Mouse (Mus musculus) intestine, postnatal 0 days (tissue): Measurements from ENCODE around the gene Ints4. TPM values are rescaled to one million over a fixed set of nuclear protein-coding genes. Genes with fewer than 3 reads are reported as not detected.

Experiments
- ATAC-seq: fragments of 200-750 bp; cut with Nextera tagmentation; 2 replicates; pipeline ENCODE4 v1.8.0; 2017; ENCODE audit warnings: mild to moderate bottlenecking, moderate TSS enrichment, moderate library complexity
- H3K27ac ChIP-seq: fragments of 300-500 bp; sonication (generic); 2 replicates; pipeline ENCODE4 v1.5.1; 2014; ENCODE audit warnings: mild to moderate bottlenecking, low read depth, low read length, moderate library complexity
- H3K27me3 ChIP-seq: fragments of 300-500 bp; sonication (generic); replicated peaks from 2 replicates; pipeline ENCODE4 v1.6.1; 2014; ENCODE audit warnings: low read length, mixed read lengths; ENCODE audit not compliant: control insufficient read depth, insufficient read depth
- H3K36me3 ChIP-seq: fragments of 300-500 bp; sonication (generic); 2 replicates; pipeline ENCODE4 v1.6.1; 2014; ENCODE audit warnings: mild to moderate bottlenecking, moderate library complexity; ENCODE audit not compliant: control insufficient read depth, insufficient read depth
- H3K4me1 ChIP-seq: fragments of 300-500 bp; sonication (generic); replicated peaks from 2 replicates; pipeline ENCODE4 v1.6.1; 2014; ENCODE audit warnings: antibody characterized with exemption, low read length, mixed read lengths; ENCODE audit not compliant: control insufficient read depth, insufficient read depth
- H3K4me2 ChIP-seq: fragments of 300-500 bp; sonication (generic); replicated peaks from 2 replicates; pipeline ENCODE4 v1.6.1; 2014; ENCODE audit warnings: low read depth, mild to moderate bottlenecking, moderate library complexity
- H3K4me3 ChIP-seq: fragments of 300-500 bp; sonication (generic); 2 replicates; pipeline ENCODE4 v1.5.1; 2014; ENCODE audit warnings: low read depth, low read length
- H3K9ac ChIP-seq: fragments of 300-500 bp; sonication (generic); 2 replicates; pipeline ENCODE4 v1.6.1; 2014; ENCODE audit warnings: mild to moderate bottlenecking, low read depth, low read length
- H3K9me3 ChIP-seq: fragments of 300-500 bp; sonication (generic); 2 replicates; pipeline ENCODE4 v1.6.1; 2016; ENCODE audit warnings: mixed run types; ENCODE audit not compliant: control insufficient read depth
- CTCF ChIP-seq: sonication (generic); IDR thresholded peaks from 2 replicates; pipeline ENCODE4 v1.5.1; 2016; ENCODE audit warnings: low read depth, mild to moderate bottlenecking, control low read depth, antibody characterized with exemption, moderate library complexity
- WGBS: fragments of 180-500 bp; shearing (Covaris S2); extraction: QIAGEN DNeasy Blood & Tissue Kit; methylation state at CpG from one replicate; pipeline ENCODE4 v1.1.7; 2014; 5-methylcytosine and 5-hydroxymethylcytosine counted together
- polyA plus RNA-seq: library from polyadenylated mRNA; unstranded; fragments of >200 nt; fragmentation: Nextera tagmentation; extraction: Ambion mirVana; gene quantifications from 2 replicates; pipeline ENCODE4 v1.2.1, GENCODE M21; 2015

Gene Ints4
- polyA plus RNA-seq, 1 experiment from 2014 or later: 14.3 TPM

DNA sequence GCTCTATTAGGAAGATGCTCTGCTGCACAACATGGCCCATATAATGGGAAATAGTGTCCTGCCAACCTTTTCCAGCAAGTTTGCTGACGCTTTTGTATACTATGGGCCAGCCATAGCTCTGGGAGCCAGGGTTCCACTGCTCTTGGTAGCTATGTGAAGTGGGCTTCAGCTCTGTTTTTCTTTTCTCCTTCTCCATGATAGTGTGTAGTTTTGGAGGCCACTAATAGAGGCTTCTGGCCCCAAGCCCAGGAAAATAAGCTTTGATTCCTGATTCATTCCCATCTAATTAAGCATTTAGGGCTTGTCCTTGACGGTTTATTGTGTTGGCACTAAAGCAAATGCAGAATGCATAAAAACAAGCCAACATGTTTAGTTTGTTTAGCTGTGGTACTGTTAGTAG lies 39.2 kb downstream of the Ints4 start:
- no peaks in the 10 kb centered on the region for H3K4me1 ChIP-seq
- no peak overlapping the region for H3K27ac ChIP-seq
- peaks cover 39% of the 10 kb centered on the region for H3K36me3 ChIP-seq
- TF ChIP-seq CTCF: no peak
- no peaks in the 10 kb centered on the region for H3K27me3 ChIP-seq
- no peak overlapping the region for H3K4me2 ChIP-seq
- H3K9me3 ChIP-seq: no peaks in the 10 kb centered on the region
- no peak for ATAC-seq
- H3K4me3 ChIP-seq: no peak overlapping the region
- no peak overlapping the region for H3K9ac ChIP-seq
- 94% methylated on average over 2 of the region's 2 CpGs for WGBS

- Histone ChIP-seq H3K9ac (no peak overlapping the region), H3K4me2 (no peak overlapping the region), H3K4me3 (no peak overlapping the region), H3K36me3 (peaks cover 68% of the 10 kb centered on the region), H3K4me1 (no peaks in the 10 kb centered on the region), H3K27ac (no peak overlapping the region), H3K9me3 (no peaks in the 10 kb centered on the region), H3K27me3 (no peaks in the 10 kb centered on the region)
- no peak for ATAC-seq
- TF ChIP-seq CTCF: no peak
- whole genome bisulfite sequencing: 89% methylated on average over 5 of the region's 5 CpGs
Measured at GRCm38 (mm10) chr7:97535531-97535930, 54.8 kb downstream of the Ints4 start.

DNA sequence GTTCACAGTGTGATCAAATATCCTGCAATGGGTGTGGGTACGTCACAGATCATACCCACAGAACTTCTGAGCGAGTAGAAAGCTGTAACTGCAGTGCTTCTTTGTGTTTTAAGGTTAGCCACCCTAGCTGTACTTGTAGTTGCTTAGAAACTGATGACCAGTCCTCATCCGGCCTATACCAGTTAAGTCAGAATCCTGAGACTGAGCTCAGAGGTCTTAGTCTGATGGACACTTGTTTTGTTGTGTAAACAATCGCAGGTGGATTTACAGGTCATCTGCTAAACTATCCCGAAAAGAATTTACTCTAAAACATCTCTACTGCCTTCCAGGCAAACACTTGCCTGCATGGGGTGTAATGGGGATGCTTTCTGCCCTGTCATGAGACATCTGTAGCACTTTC lies 55.8 kb downstream of the Ints4 start:
- no peak for ATAC-seq
- no peak overlapping the region for H3K9ac ChIP-seq
- no peak overlapping the region for H3K4me2 ChIP-seq
- no peaks in the 10 kb centered on the region for H3K27me3 ChIP-seq
- H3K4me3 ChIP-seq: no peak overlapping the region
- peaks cover 70% of the 10 kb centered on the region for H3K36me3 ChIP-seq
- H3K4me1 ChIP-seq: no peaks in the 10 kb centered on the region
- TF ChIP-seq CTCF: no peak
- no peak overlapping the region for H3K27ac ChIP-seq
- H3K9me3 ChIP-seq: no peaks in the 10 kb centered on the region
- WGBS: 91% methylated on average over 5 of the region's 5 CpGs

GRCm38 (mm10) chr7:97546462-97546861 lies 65.7 kb downstream of the Ints4 start:
- Histone ChIP-seq H3K4me2 (no peak overlapping the region), H3K27me3 (no peaks in the 10 kb centered on the region), H3K4me1 (no peaks in the 10 kb centered on the region), H3K9ac (no peak overlapping the region), H3K9me3 (no peaks in the 10 kb centered on the region), H3K36me3 (peaks cover 36% of the 10 kb centered on the region), H3K27ac (no peak overlapping the region), H3K4me3 (no peak overlapping the region)
- no peak for ATAC-seq
- WGBS: 92% methylated on average over 2 of the region's 2 CpGs
- no peak for TF ChIP-seq CTCF

GRCm38 (mm10) chr7:97549301-97549700 lies 68.5 kb downstream of the Ints4 start:
- ATAC-seq: no peak
- no peaks in the 10 kb centered on the region for H3K4me1 ChIP-seq
- no peak for TF ChIP-seq CTCF
- no peak overlapping the region for H3K4me3 ChIP-seq
- no peaks in the 10 kb centered on the region for H3K9me3 ChIP-seq
- peaks cover 14% of the 10 kb centered on the region; the same call in 1 of the 2 replicates for H3K36me3 ChIP-seq
- no peak overlapping the region for H3K4me2 ChIP-seq
- no peak overlapping the region for H3K9ac ChIP-seq
- 95% methylated on average over 10 of the region's 10 CpGs for WGBS
- H3K27me3 ChIP-seq: no peaks in the 10 kb centered on the region
- no peak overlapping the region for H3K27ac ChIP-seq

DNA sequence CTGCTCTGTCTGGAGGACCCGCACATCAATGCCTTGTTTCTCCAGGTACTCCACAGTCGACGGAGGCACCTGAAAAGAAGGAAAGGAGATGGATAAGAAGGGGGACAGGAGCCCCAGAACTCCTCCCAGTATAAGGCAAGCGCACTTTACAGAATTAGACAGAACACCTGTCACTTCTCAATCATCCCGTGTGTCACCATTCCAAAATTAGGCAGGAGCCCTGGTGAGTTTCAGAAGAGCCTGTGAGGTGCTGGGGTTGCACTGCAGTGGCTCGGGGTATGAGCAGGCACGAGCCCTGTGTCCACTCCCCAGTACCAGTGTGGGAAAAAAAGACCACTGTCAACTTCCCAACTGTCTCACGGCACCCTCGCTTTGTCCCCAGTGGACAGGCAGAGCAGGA lies 69.9 kb downstream of the Ints4 start:
- no peak for TF ChIP-seq CTCF
- H3K27ac ChIP-seq: no peak overlapping the region
- H3K9me3 ChIP-seq: no peaks in the 10 kb centered on the region
- no peaks in the 10 kb centered on the region for H3K4me1 ChIP-seq
- H3K36me3 ChIP-seq: peaks cover 14% of the 10 kb centered on the region; the same call in 1 of the 2 replicates
- no peak overlapping the region for H3K4me3 ChIP-seq
- H3K4me2 ChIP-seq: no peak overlapping the region
- no peaks in the 10 kb centered on the region for H3K27me3 ChIP-seq
- 90% methylated on average over 9 of the region's 9 CpGs for WGBS
- no peak for ATAC-seq
- H3K9ac ChIP-seq: no peak overlapping the region

DNA sequence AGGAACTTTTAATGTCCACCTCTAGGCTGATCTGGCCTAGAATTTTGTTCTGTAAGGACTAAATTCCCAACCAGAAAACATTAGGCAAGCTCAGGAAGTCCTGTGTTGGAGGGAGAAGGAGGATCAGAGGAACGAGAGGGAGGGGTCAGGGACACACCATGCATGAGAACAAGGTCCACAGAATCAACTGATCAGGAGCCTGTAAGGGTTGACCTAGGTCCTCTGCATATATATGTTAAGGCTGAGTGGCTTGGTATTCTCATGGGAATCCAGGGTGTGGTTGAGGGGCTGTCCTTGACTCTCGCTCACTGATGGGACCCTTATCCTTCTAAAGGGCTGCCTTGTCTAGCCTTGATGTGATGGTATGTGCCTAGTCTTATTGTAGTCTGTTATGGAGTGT lies 82.8 kb downstream of the Ints4 start:
- Histone ChIP-seq H3K4me1 (no peaks in the 10 kb centered on the region), H3K27me3 (no peaks in the 10 kb centered on the region), H3K4me2 (no peak overlapping the region), H3K9ac (no peak overlapping the region), H3K4me3 (no peak overlapping the region), H3K27ac (no peak overlapping the region), H3K36me3 (peaks cover 4% of the 10 kb centered on the region), H3K9me3 (no peaks in the 10 kb centered on the region)
- ATAC-seq: no peak
- WGBS: 65% methylated on average over 2 of the region's 2 CpGs
- no peak for TF ChIP-seq CTCF
